Mouse (Mus musculus) gastrocnemius, adult 8-10 months (tissue): ENCODE results near the gene Krt33b. TPM values are rescaled to one million over a fixed set of nuclear protein-coding genes. Genes with fewer than 3 reads are reported as not detected.

Experiments used
- DNase-seq, 2 experiments: peaks; one replicate each; pipeline ENCODE4 v3.0.0; 2022; ENCODE audit warnings: low spot score in 2 of 2
- total RNA-seq, 4 experiments: library from RNA; stranded (reverse); gene quantifications; 2 replicates each; pipeline ENCODE4 v1.2.4; 2022

Gene Krt33b
- total RNA-seq, 4 experiments from 2014 or later = not detected

- no peak for DNase-seq
Measured at GRCm38 (mm10) chr11:99993620-99994383, 35.9 kb downstream of the Krt33b start, which contains the start of gene Krtap17-1. Krtap17-1 (minus strand) TSS chr11:99993994.

DNA sequence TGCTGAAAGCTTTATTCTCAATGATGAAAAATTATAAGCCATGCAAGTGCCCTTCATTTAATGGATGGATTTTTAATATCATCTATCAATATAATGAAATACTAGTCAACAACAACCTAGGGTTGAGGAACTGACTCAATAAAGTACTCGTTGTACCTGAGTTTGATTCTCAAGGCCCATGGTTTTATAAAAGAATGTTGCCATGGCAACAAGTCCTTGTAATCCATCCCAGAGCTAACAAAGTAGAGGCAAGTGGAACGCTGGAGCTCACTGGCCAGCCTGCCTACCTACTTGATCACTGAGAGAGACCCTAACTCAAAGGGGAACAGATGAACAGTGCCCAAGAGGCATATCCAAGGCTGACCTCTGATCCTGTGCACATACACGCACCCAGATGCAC is 39.1 kb downstream of the Krt33b start:
- no peak for DNase-seq

DNA sequence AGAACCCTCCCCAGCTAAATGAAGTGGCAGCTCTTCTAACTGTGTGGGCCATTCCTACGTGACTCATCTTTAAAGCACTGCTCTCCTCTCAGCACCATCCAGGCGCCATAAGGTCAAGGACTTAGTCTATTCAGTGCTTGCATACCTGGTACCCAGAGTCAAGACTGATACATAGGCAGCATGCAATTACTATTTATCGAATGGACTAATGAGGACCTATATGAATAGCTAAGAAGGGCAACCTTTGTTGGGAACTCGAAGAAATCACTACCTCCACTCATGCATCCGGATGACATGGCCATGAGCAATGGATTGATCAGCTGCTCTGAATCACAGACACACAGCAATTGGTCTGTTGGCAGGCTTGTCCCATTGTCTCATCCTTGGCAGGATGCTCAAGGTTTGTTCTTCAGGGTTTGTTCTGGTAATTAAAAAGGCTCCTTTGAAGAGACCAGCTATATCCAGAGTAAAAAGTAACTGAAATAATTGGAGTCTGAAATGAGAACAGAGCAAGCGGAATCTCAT is 39.7 kb downstream of the Krt33b start:
- DNase-seq = no peak

GRCm38 (mm10) chr11:99988530-99988929 is 41.1 kb downstream of the Krt33b start:
- DNase-seq = no peak

DNA sequence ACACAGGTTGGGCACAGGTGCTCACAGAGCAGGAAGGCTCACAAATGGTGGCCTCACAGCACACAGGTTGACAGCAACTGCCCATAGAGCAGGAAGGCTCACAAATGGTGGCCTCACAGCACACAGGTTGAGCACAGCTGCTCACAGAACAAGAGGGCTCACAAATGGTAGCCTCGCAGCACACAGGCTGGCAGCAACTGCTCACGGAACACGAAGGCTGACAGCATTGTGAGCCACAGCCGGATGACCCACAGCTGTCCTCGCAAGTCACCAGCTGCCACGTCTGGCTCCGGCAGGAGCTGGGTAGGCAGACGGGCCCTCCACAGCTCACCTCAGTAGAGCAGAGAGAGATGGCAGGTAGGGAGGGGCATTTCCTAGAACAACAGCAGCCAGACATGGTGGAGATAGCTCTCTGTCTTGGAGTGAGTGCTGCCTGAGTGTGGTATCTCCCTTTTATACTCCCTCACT is 43.5 kb downstream of the Krt33b start, which contains the start of gene Krtap16-1:
Gene Krtap16-1 (minus strand): TSS at position 418 of the 468 bp plus-strand sequence.
- no peak for DNase-seq

GRCm38 (mm10) chr11:99985291-99986092 is 44.2 kb downstream of the Krt33b start:
- DNase-seq = peak in 1 of 2 experiments; percentile 34

DNA sequence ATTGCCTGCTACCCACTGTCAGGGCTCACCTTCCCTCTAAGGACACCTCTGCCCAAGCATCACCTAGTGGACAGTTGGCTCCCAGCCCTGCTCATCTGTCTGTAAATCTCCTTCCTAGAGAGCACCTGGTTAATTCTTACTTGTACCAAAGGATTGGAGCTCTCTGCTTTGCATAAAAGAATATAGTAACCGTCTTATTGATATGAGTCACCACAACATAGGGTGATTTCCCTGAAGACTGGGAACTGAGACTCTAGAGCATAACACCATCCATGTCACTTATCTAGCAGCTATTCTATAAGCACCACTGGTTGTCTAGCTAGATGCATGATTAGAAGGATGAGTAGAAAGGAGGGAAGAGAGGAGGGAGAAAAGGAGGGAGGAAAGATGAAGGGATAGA is 46.2 kb downstream of the Krt33b start:
- DNase-seq = no peak

GRCm38 (mm10) chr11:99982731-99983130 is 46.9 kb downstream of the Krt33b start:
- DNase-seq = no peak

GRCm38 (mm10) chr11:99978953-99979352 is 50.7 kb downstream of the Krt33b start, which contains the start of gene Krtap29-1:
Krtap29-1 (minus strand) TSS chr11:99979053.
- DNase-seq = no peak

Other genes starting within 250 kb of the Krt33b start
- gene Krtap4-8, start 249.2 kb downstream of the Krt33b start, total RNA-seq = not detected
- not detected for gene Krtap4-9, start 244.7 kb downstream of the Krt33b start, total RNA-seq
- not detected for gene Gm11596, start 236.4 kb downstream of the Krt33b start, total RNA-seq
- gene Gm11569, start 230.9 kb downstream of the Krt33b start, total RNA-seq = not detected
- not detected for gene Gm11554, start 225.4 kb downstream of the Krt33b start, total RNA-seq
- gene Krtap4-13, start 220.0 kb downstream of the Krt33b start, total RNA-seq = not detected
- gene Gm11564, start 214.2 kb downstream of the Krt33b start, total RNA-seq = not detected
- gene 2300003K06Rik, start 191.8 kb downstream of the Krt33b start, total RNA-seq = not detected
- gene Krtap4-16, start 178.3 kb downstream of the Krt33b start, total RNA-seq = not detected
- gene Gm11568, start 172.0 kb downstream of the Krt33b start, total RNA-seq = not detected
- not detected for gene Gm11559, start 165.4 kb downstream of the Krt33b start, total RNA-seq
- not detected for gene Krtap9-1, start 156.5 kb downstream of the Krt33b start, total RNA-seq
- gene Gm11567, start 150.7 kb downstream of the Krt33b start, total RNA-seq = not detected
- not detected for gene Krtap31-1, start 121.9 kb downstream of the Krt33b start, total RNA-seq
- not detected for gene Gm11565, start 115.1 kb downstream of the Krt33b start, total RNA-seq
- not detected for gene Krtap31-2, start 93.6 kb downstream of the Krt33b start, total RNA-seq
- gene Krtap9-5, start 81.4 kb downstream of the Krt33b start, total RNA-seq = not detected
- not detected for gene Krtap29-1, start 50.8 kb downstream of the Krt33b start, total RNA-seq
- gene Krtap16-1, start 43.3 kb downstream of the Krt33b start, total RNA-seq = not detected
- not detected for gene Krtap17-1, start 35.9 kb downstream of the Krt33b start, total RNA-seq
- not detected for gene Krt33a, start 13.7 kb downstream of the Krt33b start, total RNA-seq
- gene Krt34, start 11.7 kb upstream of the Krt33b start, total RNA-seq = not detected
- gene Krt31, start 20.7 kb upstream of the Krt33b start, total RNA-seq = not detected
- not detected for gene Krt32, start 58.4 kb upstream of the Krt33b start, total RNA-seq
- not detected for gene Krt35, start 66.4 kb upstream of the Krt33b start, total RNA-seq
- not detected for gene Krt36, start 75.8 kb upstream of the Krt33b start, total RNA-seq
- not detected for gene Krt13, start 91.7 kb upstream of the Krt33b start, total RNA-seq
- not detected for gene Krt15, start 106.1 kb upstream of the Krt33b start, total RNA-seq
- 1 to 10 TPM in 1 of 4 experiments, under 1 TPM in 1, not detected in 2; 0.35 to 1.1 TPM for gene Krt19, start 118.8 kb upstream of the Krt33b start, total RNA-seq
- not detected for gene Krt9, start 163.4 kb upstream of the Krt33b start, total RNA-seq
- gene Krt14, start 177.7 kb upstream of the Krt33b start, total RNA-seq = not detected
- gene Krt16, start 219.0 kb upstream of the Krt33b start, total RNA-seq = not detected
- not detected for gene Krt17, start 231.2 kb upstream of the Krt33b start, total RNA-seq
- not detected for gene Krt42, start 240.0 kb upstream of the Krt33b start, total RNA-seq